Mouse (Mus musculus): ENCODE results near the gene Sp140.
A peak's percentile ranks its signal among the peaks of the same experiment; 100 is the strongest.
"Not testable (repeated sequence)": the region's sequence is repeated elsewhere in the genome, so short reads cannot be mapped to it uniquely, and the experiment has no call there.

The Sp140 gene

GRCm38 (mm10) chr1:85638144-85638543 is 38.0 kb downstream of the Sp140 start:
- DNase-seq (ENCODE audit: low spot score in 2 of 2): peak; percentile 27 to 82

- DNase-seq (ENCODE audit: low spot score in 2 of 2): peak in 1 of 2 experiments; percentile 69
Measured at GRCm38 (mm10) chr1:85649881-85650280, 49.7 kb downstream of the Sp140 start, which contains the start of gene Sp100. TSS of gene Sp100 (plus strand) at chr1:85649988.

- not testable (repeated sequence) for DNase-seq (ENCODE audit: low spot score in 2 of 2)
Measured at GRCm38 (mm10) chr1:85650524-85650923, 50.3 kb downstream of the Sp140 start.

- DNase-seq (ENCODE audit: low spot score in 2 of 2): peak in 1 of 2 experiments; percentile 69
Measured at GRCm38 (mm10) chr1:85651770-85652275, 51.6 kb downstream of the Sp140 start.

GRCm38 (mm10) chr1:85657211-85657610 is 57.0 kb downstream of the Sp140 start:
- not testable (repeated sequence) for DNase-seq (ENCODE audit: low spot score in 2 of 2)

GRCm38 (mm10) chr1:85664266-85664665 is 64.1 kb downstream of the Sp140 start:
- no peak for DNase-seq (ENCODE audit: low spot score in 2 of 2)

GRCm38 (mm10) chr1:85680226-85680625 is 80.0 kb downstream of the Sp140 start:
- no peak for DNase-seq (ENCODE audit: low spot score in 2 of 2)

- no peak for DNase-seq (ENCODE audit: low spot score in 2 of 2)
Measured at GRCm38 (mm10) chr1:85686666-85687065, 86.5 kb downstream of the Sp140 start.

GRCm38 (mm10) chr1:85687346-85687745 is 87.2 kb downstream of the Sp140 start:
- DNase-seq (ENCODE audit: low spot score in 2 of 2): peak in 1 of 2 experiments; percentile 22

GRCm38 (mm10) chr1:85690544-85690943 is 90.4 kb downstream of the Sp140 start:
- peak in 1 of 2 experiments; percentile 25 for DNase-seq (ENCODE audit: low spot score in 2 of 2)

- peak in 1 of 2 experiments; percentile 39 for DNase-seq (ENCODE audit: low spot score in 2 of 2)
Measured at GRCm38 (mm10) chr1:85692281-85692680, 92.1 kb downstream of the Sp140 start.

GRCm38 (mm10) chr1:85693280-85693679 is 93.1 kb downstream of the Sp140 start:
- DNase-seq (ENCODE audit: low spot score in 2 of 2): peak in 1 of 2 experiments; percentile 33

All from spleen, postnatal 4 days (tissue).